Mouse (Mus musculus) megakaryocyte, embryonic 14.5 days (primary cell): ENCODE measurements around the gene Tle3.

ENCODE experiments used
- FLI1 ChIP-seq: IDR thresholded peaks from 2 replicates; pipeline ENCODE4 v1.6.1; 2012; ENCODE audit warnings: low read length, inconsistent platforms, mixed read lengths
- GATA1 ChIP-seq: IDR thresholded peaks from 3 replicates; pipeline ENCODE4 v1.6.1; 2012; ENCODE audit warnings: mixed read lengths, low read length, inconsistent platforms, borderline replicate concordance

DNA sequence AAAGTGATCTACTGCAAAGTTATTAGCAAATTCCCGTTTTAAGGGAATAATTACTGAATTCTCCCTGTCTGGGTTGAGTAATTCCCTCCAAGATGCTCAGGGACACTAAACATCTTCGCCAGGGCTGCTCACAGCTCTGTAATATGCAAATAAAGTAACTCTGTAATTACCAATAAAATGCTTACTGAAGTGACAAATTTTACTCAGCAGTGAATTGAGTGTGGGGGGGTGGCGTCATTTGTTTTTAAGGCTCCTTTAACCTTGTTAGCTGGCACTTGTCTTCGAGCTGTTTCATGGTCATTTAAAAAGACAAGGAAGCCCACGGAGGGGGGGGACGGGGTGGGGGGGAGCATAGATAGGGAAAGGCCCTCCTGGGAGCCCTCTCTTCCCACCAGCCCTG is 23.6 kb upstream of the Tle3 start:
- no peak for TF ChIP-seq GATA1
- no peak for TF ChIP-seq FLI1
